Mouse (Mus musculus): ENCODE results near the gene Osbpl10. TPM values are rescaled to one million over a fixed set of nuclear protein-coding genes. Genes with fewer than 3 reads are reported as not detected.

Osbpl10 gene
- total RNA-seq, 2 experiments from 2014 or later: 52.5 to 54.0 TPM

- intact Hi-C loops (cut with DNase I): no loop called here
- no peak for DNase-seq (ENCODE audit: low spot score in 2 of 2)
Observed at GRCm38 (mm10) chr9:115197082-115197481, 218.7 kb downstream of the Osbpl10 start.

GRCm38 (mm10) chr9:115200166-115200862, 221.9 kb downstream of the Osbpl10 start:
- intact Hi-C loops (cut with DNase I): no loop called here
- DNase-seq (ENCODE audit: low spot score in 2 of 2): peak in 1 of 2 experiments; percentile 22

GRCm38 (mm10) chr9:115201264-115201663, 222.9 kb downstream of the Osbpl10 start:
- DNase-seq (ENCODE audit: low spot score in 2 of 2): no peak
- intact Hi-C loops (cut with DNase I): no loop called here

GRCm38 (mm10) chr9:115203136-115203535, 224.8 kb downstream of the Osbpl10 start:
- intact Hi-C loops (cut with DNase I): no loop called here
- no peak for DNase-seq (ENCODE audit: low spot score in 2 of 2)

GRCm38 (mm10) chr9:115205491-115205890, 227.1 kb downstream of the Osbpl10 start:
- intact Hi-C loops (cut with DNase I): no loop called here
- no peak for DNase-seq (ENCODE audit: low spot score in 2 of 2)

GRCm38 (mm10) chr9:115206219-115206618, 227.8 kb downstream of the Osbpl10 start:
- intact Hi-C loops (cut with DNase I): no loop called here
- no peak for DNase-seq (ENCODE audit: low spot score in 2 of 2)

- no peak for DNase-seq (ENCODE audit: low spot score in 2 of 2)
- intact Hi-C loops (cut with DNase I): no loop called here
Observed at GRCm38 (mm10) chr9:115209737-115210136, 231.4 kb downstream of the Osbpl10 start.

GRCm38 (mm10) chr9:115210535-115210934, 232.2 kb downstream of the Osbpl10 start:
- no peak for DNase-seq (ENCODE audit: low spot score in 2 of 2)
- intact Hi-C loops (cut with DNase I): no loop called here

- intact Hi-C loops (cut with DNase I): no loop called here
- no peak for DNase-seq (ENCODE audit: low spot score in 2 of 2)
Observed at GRCm38 (mm10) chr9:115213755-115214264, 235.4 kb downstream of the Osbpl10 start.

- no peak for DNase-seq (ENCODE audit: low spot score in 2 of 2)
- intact Hi-C loops (cut with DNase I): no loop called here
Observed at GRCm38 (mm10) chr9:115214572-115215571, 236.5 kb downstream of the Osbpl10 start.

- no peak for DNase-seq (ENCODE audit: low spot score in 2 of 2)
- intact Hi-C loops (cut with DNase I): no loop called here
Observed at GRCm38 (mm10) chr9:115215830-115216701, 237.7 kb downstream of the Osbpl10 start.

- no peak for DNase-seq (ENCODE audit: low spot score in 2 of 2)
- intact Hi-C loops (cut with DNase I): no loop called here
Observed at GRCm38 (mm10) chr9:115217984-115218383, 239.6 kb downstream of the Osbpl10 start.

GRCm38 (mm10) chr9:115220466-115220865, 242.1 kb downstream of the Osbpl10 start:
- DNase-seq (ENCODE audit: low spot score in 2 of 2): no peak
- intact Hi-C loops (cut with DNase I): no loop called here

GRCm38 (mm10) chr9:115221265-115221664, 242.9 kb downstream of the Osbpl10 start:
- DNase-seq (ENCODE audit: low spot score in 2 of 2): no peak
- intact Hi-C loops (cut with DNase I): no loop called here

GRCm38 (mm10) chr9:115224744-115225354, 246.5 kb downstream of the Osbpl10 start:
- intact Hi-C loops (cut with DNase I): no loop called here

GRCm38 (mm10) chr9:115229145-115229544, 250.8 kb downstream of the Osbpl10 start:
- no peak for DNase-seq (ENCODE audit: low spot score in 2 of 2)

More at GRCm38 (mm10) chr9:115224744-115225354, 246.5 kb downstream of the Osbpl10 start:
- no peak for DNase-seq (ENCODE audit: low spot score in 2 of 2)

GRCm38 (mm10) chr9:115229676-115230075, 251.3 kb downstream of the Osbpl10 start:
- intact Hi-C loops (cut with DNase I): no loop called here
- no peak for DNase-seq (ENCODE audit: low spot score in 2 of 2)

More at GRCm38 (mm10) chr9:115229145-115229544, 250.8 kb downstream of the Osbpl10 start:
- intact Hi-C loops (cut with DNase I): no loop called here

- no peak for DNase-seq (ENCODE audit: low spot score in 2 of 2)
- intact Hi-C loops (cut with DNase I): no loop called here
Observed at GRCm38 (mm10) chr9:115230141-115230540, 251.8 kb downstream of the Osbpl10 start.

- intact Hi-C loops (cut with DNase I): no loop called here
- no peak for DNase-seq (ENCODE audit: low spot score in 2 of 2)
Observed at GRCm38 (mm10) chr9:115231476-115231875, 253.1 kb downstream of the Osbpl10 start.
